Mouse (Mus musculus) cortical plate, adult 2 months (tissue): Measurements from ENCODE around the gene Rundc3a.

Experiments
- CTCF ChIP-seq: fragments of 200-500 bp; IDR thresholded peaks from 2 replicates; pipeline ENCODE4 v1.5.1; 2011; ENCODE audit warnings: mild to moderate bottlenecking, control low read depth, low read length; ENCODE audit not compliant: insufficient read depth; ENCODE audit errors: extremely low read depth
- POLR2A ChIP-seq: fragments of 200-500 bp; IDR thresholded peaks from 2 replicates; pipeline ENCODE4 v1.6.1; 2011; ENCODE audit warnings: mild to moderate bottlenecking, low read length, control low read depth; ENCODE audit not compliant: insufficient read depth; ENCODE audit errors: extremely low read depth

DNA sequence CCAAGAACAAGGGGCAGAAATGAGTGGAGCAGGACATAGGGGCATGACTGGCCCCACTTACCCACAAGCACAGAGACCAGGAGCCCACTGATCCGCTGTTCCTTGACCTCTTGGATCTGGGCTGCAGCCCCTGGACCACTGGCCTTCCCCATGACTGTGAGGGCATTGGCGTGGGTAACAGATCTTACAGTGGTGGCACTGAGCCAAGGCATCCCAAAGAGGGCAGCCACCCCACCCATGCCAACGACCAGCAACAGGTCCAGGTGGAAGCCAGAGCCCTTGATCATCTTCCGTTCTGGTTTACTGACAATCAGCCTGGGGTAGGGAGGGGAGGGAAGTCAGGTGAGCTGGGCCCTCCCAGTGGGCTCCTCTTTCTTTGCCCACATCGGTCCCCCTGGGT lies 40.8 kb upstream of the Rundc3a start:
- TF ChIP-seq POLR2A (no peak), CTCF (no peak)
